Mouse (Mus musculus) midbrain, postnatal 0 days (tissue): ENCODE results near the gene Gm10775. TPM values are rescaled to one million over a fixed set of nuclear protein-coding genes. Genes with fewer than 3 reads are reported as not detected.

ENCODE experiments used
- ATAC-seq: fragments of 200-750 bp; cut with Nextera tagmentation; 2 replicates; pipeline ENCODE4 v1.8.0; 2017; ENCODE audit warnings: moderate number of reproducible peaks, mild to moderate bottlenecking, moderate TSS enrichment, moderate library complexity; ENCODE audit not compliant: low FRiP score
- DNase-seq: peaks from one replicate; pipeline ENCODE4 v3.0.0-alpha.2; 2015; ENCODE audit warnings: low spot score
- H3K27ac ChIP-seq: fragments of 300-500 bp; sonication (generic); 2 replicates; pipeline ENCODE4 v1.5.1; 2014; ENCODE audit warnings: low read depth, mild to moderate bottlenecking, low read length, mixed read lengths
- H3K27me3 ChIP-seq: fragments of 300-500 bp; sonication (generic); 2 replicates; pipeline ENCODE4 v1.6.1; 2014; ENCODE audit warnings: low read length, control low read depth, mixed read lengths; ENCODE audit not compliant: insufficient read depth
- H3K36me3 ChIP-seq: fragments of 300-500 bp; sonication (generic); 2 replicates; pipeline ENCODE4 v1.6.1; 2014; ENCODE audit warnings: low read length, control low read depth, mixed read lengths; ENCODE audit not compliant: insufficient read depth
- H3K4me1 ChIP-seq: fragments of 300-500 bp; sonication (generic); 2 replicates; pipeline ENCODE4 v1.6.1; 2014; ENCODE audit warnings: mild to moderate bottlenecking, control low read depth, antibody characterized with exemption, low read length, mixed read lengths; ENCODE audit not compliant: insufficient read depth
- H3K4me2 ChIP-seq: fragments of 300-500 bp; sonication (generic); 2 replicates; pipeline ENCODE4 v1.6.1; 2014; ENCODE audit warnings: low read depth, mild to moderate bottlenecking, low read length, mixed read lengths; ENCODE audit not compliant: poor library complexity, severe bottlenecking
- H3K4me3 ChIP-seq: fragments of 300-500 bp; sonication (generic); 2 replicates; pipeline ENCODE4 v1.5.1; 2014; ENCODE audit warnings: low read depth, mild to moderate bottlenecking, low read length, moderate library complexity
- H3K9ac ChIP-seq: fragments of 300-500 bp; sonication (generic); replicated peaks from 2 replicates; pipeline ENCODE4 v1.6.1; 2014; ENCODE audit warnings: mild to moderate bottlenecking, low read length, moderate library complexity, mixed read lengths; ENCODE audit not compliant: poor library complexity, severe bottlenecking
- H3K9me3 ChIP-seq: fragments of 300-500 bp; sonication (generic); 2 replicates; pipeline ENCODE4 v1.6.1; 2016; ENCODE audit warnings: low read length, control low read depth
- CTCF ChIP-seq: IDR thresholded peaks from 2 replicates; pipeline ENCODE4 v1.5.1; 2016; ENCODE audit warnings: antibody characterized with exemption, mild to moderate bottlenecking
- WGBS: fragments of 180-500 bp; shearing (Covaris S2); extraction: QIAGEN DNeasy Blood & Tissue Kit; methylation state at CpG from one replicate; pipeline ENCODE4 v1.1.7; 2014; 5-methylcytosine and 5-hydroxymethylcytosine counted together
- polyA plus RNA-seq: library from polyadenylated mRNA; unstranded; fragments of >200 nt; fragmentation: Nextera tagmentation; extraction: Ambion mirVana; gene quantifications from 2 replicates; pipeline ENCODE4 v1.2.1, GENCODE M21; 2015
- total RNA-seq: library from RNA; depleted of rRNA; stranded (reverse); fragments of >200 nt; gene quantifications from 2 replicates; pipeline ENCODE4 v1.2.3, GENCODE M21; 2014; rRNA removed

Gene Gm10775
- total and polyA plus RNA-seq, 2 experiments from 2014 or later = 0.27 to 1.9 TPM

GRCm38 (mm10) chr13:65277994-65278382, 18.6 kb downstream of the Gm10775 start:
- Histone ChIP-seq H3K9me3 (peaks cover 6% of the 10 kb centered on the region; the same call in 1 of the 2 replicates), H3K4me1 (0 out of 2 replicates have a peak, but pooled peaks cover 3% of the 10 kb centered on the region), H3K4me2 (peak overlapping the region; percentile 58), H3K4me3 (peak overlapping the region; percentile 74), H3K27ac (peak overlapping the region; percentile 89), H3K9ac (peak overlapping the region; percentile 77), H3K36me3 (no peaks in the 10 kb centered on the region), H3K27me3 (no peaks in the 10 kb centered on the region)
- no peak for DNase-seq
- peak; percentile 52; the same call in 1 of the 2 replicates for ATAC-seq
- no peak for TF ChIP-seq CTCF
- 14% methylated on average over 9 of the region's 9 CpGs for WGBS

GRCm38 (mm10) chr13:65278383-65279341, 19.3 kb downstream of the Gm10775 start, which contains the start of gene Zfp369:
TSS of gene Zfp369 (plus strand) at chr13:65278814.
- peak within 1 kb of the TSS; percentile 89 for H3K27ac ChIP-seq
- peak within 1 kb of the TSS; percentile 74 for H3K4me3 ChIP-seq
- H3K27me3 ChIP-seq = no peaks in the 10 kb centered on the region
- peak within 1 kb of the TSS; percentile 77 for H3K9ac ChIP-seq
- peaks cover 3% of the 10 kb centered on the region; the same call in 1 of the 2 replicates for H3K9me3 ChIP-seq
- ATAC-seq = peak; percentile 97
- H3K4me2 ChIP-seq = peak within 1 kb of the TSS; percentile 58
- H3K4me1 ChIP-seq = 0 out of 2 replicates have a peak, but pooled peaks cover 3% of the 10 kb centered on the region
- under 1% methylated on average over 50 of the region's 50 CpGs for WGBS
- H3K36me3 ChIP-seq = no peaks in the 10 kb centered on the region
- TF ChIP-seq CTCF = peak; percentile 55
- DNase-seq = peak; percentile 96

- Histone ChIP-seq H3K36me3 (peaks cover 47% of the 10 kb centered on the region), H3K9ac (no peak overlapping the region), H3K4me1 (no peaks in the 10 kb centered on the region), H3K4me2 (no peak overlapping the region), H3K9me3 (peaks cover 58% of the 10 kb centered on the region), H3K27ac (no peak overlapping the region), H3K27me3 (no peaks in the 10 kb centered on the region), H3K4me3 (no peak overlapping the region)
- WGBS = 91% methylated on average over 2 of the region's 2 CpGs
- no peak for ATAC-seq
- TF ChIP-seq CTCF = no peak
- no peak for DNase-seq
Measured at GRCm38 (mm10) chr13:65286771-65287170, 27.4 kb downstream of the Gm10775 start.

DNA sequence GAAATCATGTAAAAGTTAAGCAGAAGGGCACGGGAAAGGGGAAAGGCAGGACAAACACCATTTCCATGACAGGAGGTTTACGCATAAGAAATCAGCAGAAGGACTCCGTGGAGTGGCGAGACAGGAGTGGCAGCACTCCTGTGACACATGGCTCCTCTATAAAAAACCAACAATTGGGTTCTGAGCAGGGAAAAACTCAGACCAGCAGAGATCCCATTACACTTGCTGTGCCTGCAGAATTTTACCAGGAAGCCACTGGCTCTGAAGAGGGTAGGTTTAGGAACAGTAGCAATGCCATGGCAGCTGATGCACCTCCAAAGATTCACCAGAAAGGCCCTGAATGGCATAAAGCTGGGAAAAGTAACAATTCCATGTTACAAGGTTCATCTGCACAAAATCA, 37.0 kb downstream of the Gm10775 start:
- no peak overlapping the region for H3K27ac ChIP-seq
- ATAC-seq (no peak), DNase-seq (no peak)
- H3K9ac ChIP-seq = no peak overlapping the region
- H3K4me3 ChIP-seq = no peak overlapping the region
- H3K27me3 ChIP-seq = no peaks in the 10 kb centered on the region
- WGBS = 98% methylated on average over 4 of the region's 4 CpGs
- peaks cover 62% of the 10 kb centered on the region for H3K36me3 ChIP-seq
- H3K9me3 ChIP-seq = peaks cover 68% of the 10 kb centered on the region
- H3K4me1 ChIP-seq = no peaks in the 10 kb centered on the region
- no peak for TF ChIP-seq CTCF
- no peak overlapping the region for H3K4me2 ChIP-seq

Other genes with a start within 250 kb of the Gm10775 start
- not detected in 2 replicates for gene Spata31d1c, start 226.5 kb upstream of the Gm10775 start, total RNA-seq
- not detected in 2 replicates for gene Spata31d1c, start 226.5 kb upstream of the Gm10775 start, polyA plus RNA-seq
- not detected in 2 replicates for gene Prss47, start 206.8 kb upstream of the Gm10775 start, total RNA-seq
- gene Prss47, start 206.8 kb upstream of the Gm10775 start, polyA plus RNA-seq = not detected in 2 replicates
- gene Mfsd14b, start 146.6 kb upstream of the Gm10775 start, total RNA-seq = 36.4 and 42.2 TPM in 2 replicates
- gene Mfsd14b, start 146.6 kb upstream of the Gm10775 start, polyA plus RNA-seq = 18.2 and 18.6 TPM in 2 replicates
- gene Olfr465-ps1, start 121.5 kb upstream of the Gm10775 start, total RNA-seq = not detected in 2 replicates
- gene Olfr465-ps1, start 121.5 kb upstream of the Gm10775 start, polyA plus RNA-seq = not detected in 2 replicates
- gene Olfr466, start 109.3 kb upstream of the Gm10775 start, total RNA-seq = not detected in 2 replicates
- gene Olfr466, start 109.3 kb upstream of the Gm10775 start, polyA plus RNA-seq = not detected in 2 replicates
- gene Nlrp4f, start 53.6 kb upstream of the Gm10775 start, total RNA-seq = not detected in 2 replicates
- 0.11 TPM in 1 of 2 replicates, not detected in the other for gene Nlrp4f, start 53.6 kb upstream of the Gm10775 start, polyA plus RNA-seq
- gene Zfp369, start 19.3 kb downstream of the Gm10775 start, total RNA-seq = 49.2 and 66.7 TPM in 2 replicates
- 8.5 and 10.7 TPM in 2 replicates for gene Zfp369, start 19.3 kb downstream of the Gm10775 start, polyA plus RNA-seq